Mouse (Mus musculus) CH12F3 (cell line): ENCODE measurements around the gene Ppp4c.

Experiments used
- in situ Hi-C: fragments of 300-500 bp; cut with MboI; formaldehyde crosslinking; loops from 2 replicates; pipeline ENCODE4 v1.14.3; 2020; ENCODE audit warnings: low sequenced_read_pairs

Gene Ppp4c

GRCm38 (mm10) chr7:126760391-126760802 is 31.9 kb downstream of the Ppp4c start:
- in situ Hi-C loops: no loop called here

- in situ Hi-C loops: no loop called here
These were observed 32.5 kb downstream of the Ppp4c start for GRCm38 (mm10) chr7:126759672-126760390.

GRCm38 (mm10) chr7:126759050-126759671 is 33.1 kb downstream of the Ppp4c start, which contains the start of gene Mapk3:
TSS of gene Mapk3 (plus strand) at chr7:126759601.
- in situ Hi-C loops: no loop called here

GRCm38 (mm10) chr7:126758539-126758938 is 33.8 kb downstream of the Ppp4c start:
- in situ Hi-C loops: no loop called here

GRCm38 (mm10) chr7:126754866-126755265 is 37.4 kb downstream of the Ppp4c start:
- in situ Hi-C loops: no loop called here

GRCm38 (mm10) chr7:126749582-126750343 is 42.5 kb downstream of the Ppp4c start:
- in situ Hi-C loops: loop anchor here (25.0 kb wide), 1 partner anchor 913 kb away; no protein-coding TSS in a partner anchor

- in situ Hi-C loops: loop anchor here (25.0 kb wide), 1 partner anchor 913 kb away; no protein-coding TSS in a partner anchor
These were observed 43.5 kb downstream of the Ppp4c start for GRCm38 (mm10) chr7:126748824-126749223.

- in situ Hi-C loops: loop anchor here (25.0 kb wide), 1 partner anchor 916 kb away; no protein-coding TSS in a partner anchor
These were observed 45.5 kb downstream of the Ppp4c start for GRCm38 (mm10) chr7:126746798-126747197.

GRCm38 (mm10) chr7:126746066-126746465 is 46.2 kb downstream of the Ppp4c start:
- in situ Hi-C loops: loop anchor here (25.0 kb wide), 1 partner anchor 916 kb away; no protein-coding TSS in a partner anchor

- in situ Hi-C loops: loop anchor here (25.0 kb wide), 1 partner anchor 920 kb away; no protein-coding TSS in a partner anchor
These were observed 50.3 kb downstream of the Ppp4c start for GRCm38 (mm10) chr7:126741964-126742482.

GRCm38 (mm10) chr7:126741452-126741851 is 50.8 kb downstream of the Ppp4c start:
- in situ Hi-C loops: loop anchor here (25.0 kb wide), 1 partner anchor 921 kb away; no protein-coding TSS in a partner anchor

- in situ Hi-C loops: loop anchor here (25.0 kb wide), 1 partner anchor 921 kb away; no protein-coding TSS in a partner anchor
These were observed 51.3 kb downstream of the Ppp4c start for GRCm38 (mm10) chr7:126740977-126741376.

GRCm38 (mm10) chr7:126740132-126740735 is 52.1 kb downstream of the Ppp4c start:
- in situ Hi-C loops: loop anchor here (25.0 kb wide), 1 partner anchor 922 kb away; no protein-coding TSS in a partner anchor

- in situ Hi-C loops: loop anchor here (25.0 kb wide), 1 partner anchor 923 kb away; no protein-coding TSS in a partner anchor
These were observed 52.7 kb downstream of the Ppp4c start for GRCm38 (mm10) chr7:126739551-126739950.

- in situ Hi-C loops: loop anchor here (25.0 kb wide), 1 partner anchor 926 kb away; no protein-coding TSS in a partner anchor
These were observed 56.2 kb downstream of the Ppp4c start for GRCm38 (mm10) chr7:126736122-126736521.
